Mouse (Mus musculus) ovary, postnatal 10 days (tissue): ENCODE results near the gene Syngr4.

Source experiments
- DNase-seq: peaks from one replicate; pipeline ENCODE4 v3.0.0; 2022; ENCODE audit warnings: low spot score

The Syngr4 gene

GRCm38 (mm10) chr7:45865925-45866910 is 30.3 kb downstream of the Syngr4 start:
- DNase-seq = peak; percentile 87

DNA sequence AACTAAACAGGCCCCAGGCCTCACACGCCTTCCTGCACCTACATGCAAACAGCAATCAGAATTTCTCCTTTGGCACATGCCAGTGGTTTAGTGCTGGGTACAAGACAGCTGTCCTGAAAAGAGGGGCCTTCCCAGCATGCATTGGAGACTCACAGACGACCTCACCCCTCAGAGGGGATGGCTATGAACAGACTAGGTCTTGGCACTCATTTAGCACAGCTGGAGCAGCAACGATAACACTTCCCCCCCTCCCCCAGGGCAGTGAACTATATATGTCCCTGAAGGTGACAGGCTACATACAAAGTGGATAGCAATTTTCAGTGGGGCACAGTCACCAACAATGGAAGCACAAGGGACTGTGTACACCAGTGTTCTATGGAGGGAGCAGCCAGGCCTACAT is 32.1 kb downstream of the Syngr4 start:
- DNase-seq = no peak

DNA sequence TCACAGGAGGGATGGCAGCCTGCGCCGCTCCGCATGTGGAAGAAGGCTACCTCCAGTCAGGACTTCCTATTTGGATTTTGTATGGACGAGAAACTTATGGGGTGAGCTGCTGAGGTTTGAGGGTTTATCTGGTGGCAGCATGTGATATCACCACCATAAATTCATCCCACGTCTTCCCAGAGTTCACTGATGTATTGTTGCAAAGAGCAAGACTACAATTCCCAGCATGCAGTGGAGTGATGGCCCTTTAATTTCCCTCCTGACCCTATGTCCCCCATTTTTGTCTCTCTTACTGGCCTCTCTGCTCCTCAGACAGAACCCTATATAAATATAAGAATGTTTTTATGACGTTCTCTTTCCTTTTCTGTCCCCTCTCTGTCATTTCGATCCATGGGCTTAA is 33.7 kb downstream of the Syngr4 start:
- no peak for DNase-seq

GRCm38 (mm10) chr7:45859008-45859407 is 37.5 kb downstream of the Syngr4 start:
- no peak for DNase-seq

DNA sequence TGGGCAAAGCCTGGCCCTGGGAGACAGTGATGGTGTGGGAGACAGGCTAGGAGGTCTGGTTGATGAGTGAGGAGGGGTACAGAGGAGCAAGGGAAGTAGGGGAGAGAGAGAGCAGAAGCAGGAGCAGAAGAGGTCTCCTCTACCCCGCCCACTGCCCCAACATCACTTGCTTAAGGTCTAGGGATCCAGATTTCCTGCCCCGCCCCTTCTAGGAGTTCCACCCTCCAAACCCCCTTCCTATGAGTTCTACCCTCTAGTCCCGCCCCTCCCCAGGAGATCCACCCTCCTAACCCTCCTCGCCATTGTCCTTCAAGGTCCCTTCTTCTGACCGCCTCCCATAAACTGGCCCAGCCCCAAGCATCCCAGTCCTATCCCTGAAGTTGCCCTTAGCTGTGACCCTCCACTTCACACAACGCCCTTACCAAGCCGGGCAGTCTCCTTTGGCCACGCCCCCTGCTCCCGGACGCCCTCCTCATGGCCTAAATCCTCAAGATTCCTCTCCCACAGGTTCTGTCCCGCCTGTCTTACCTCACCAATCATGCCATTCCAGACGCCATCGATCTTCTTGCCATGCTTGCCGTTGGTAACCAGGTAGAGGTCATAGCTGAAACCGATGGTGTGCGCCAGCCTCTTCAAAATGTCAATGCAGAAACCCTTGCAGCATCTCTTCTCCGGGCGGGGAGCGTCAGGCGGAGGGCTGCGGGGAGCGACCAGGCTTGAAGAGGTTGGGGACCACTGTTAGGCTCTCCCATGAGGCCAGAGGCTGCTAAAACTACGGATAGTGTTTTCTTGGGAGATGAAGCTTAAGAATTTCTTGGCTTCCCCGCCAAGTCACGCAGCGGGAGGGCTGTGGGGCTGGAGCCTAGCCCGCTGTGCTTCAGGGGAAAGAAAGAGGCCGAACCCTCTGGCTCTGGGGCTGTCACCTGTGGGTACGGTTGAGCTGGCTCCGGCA is 39.3 kb downstream of the Syngr4 start:
- DNase-seq = no peak

DNA sequence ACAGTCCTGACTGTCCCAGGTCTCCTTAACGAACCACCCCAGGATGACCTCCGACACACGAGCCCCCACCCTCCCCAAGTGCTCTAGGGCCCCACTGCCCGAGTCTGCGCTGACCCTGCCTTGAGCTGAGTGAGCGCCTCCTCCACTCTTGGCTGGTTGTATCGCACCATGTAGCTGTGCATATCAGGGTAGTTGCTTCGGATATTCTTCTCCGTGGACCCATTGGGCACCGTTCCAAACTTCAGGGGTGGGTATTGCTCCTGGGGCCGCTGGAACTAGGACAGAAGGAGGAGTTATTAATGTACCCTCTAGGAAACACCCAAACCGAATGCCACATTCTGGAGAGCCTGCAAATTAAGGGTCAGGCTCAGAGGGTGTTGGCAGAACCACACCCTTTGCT is 43.4 kb downstream of the Syngr4 start:
- DNase-seq = no peak

DNA sequence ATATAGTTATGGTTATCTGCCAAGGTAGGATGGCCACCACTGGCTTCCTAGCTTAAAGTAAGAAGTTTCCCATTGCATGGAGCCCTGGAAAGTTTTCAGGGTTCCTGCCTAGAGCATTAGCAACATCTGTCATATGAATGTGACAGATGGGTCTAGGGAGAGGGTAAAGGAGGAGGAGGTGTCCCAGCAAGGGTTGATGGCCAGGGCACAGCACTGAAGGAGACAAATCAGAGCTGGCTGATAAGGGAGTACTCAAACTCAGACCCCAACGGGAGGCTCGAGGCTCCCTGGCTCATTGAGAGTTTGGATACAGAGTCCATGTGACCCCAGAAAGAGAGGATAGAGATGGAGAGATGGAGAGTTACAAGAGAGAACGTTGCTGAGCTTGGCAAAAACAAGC is 45.9 kb downstream of the Syngr4 start:
- no peak for DNase-seq

DNA sequence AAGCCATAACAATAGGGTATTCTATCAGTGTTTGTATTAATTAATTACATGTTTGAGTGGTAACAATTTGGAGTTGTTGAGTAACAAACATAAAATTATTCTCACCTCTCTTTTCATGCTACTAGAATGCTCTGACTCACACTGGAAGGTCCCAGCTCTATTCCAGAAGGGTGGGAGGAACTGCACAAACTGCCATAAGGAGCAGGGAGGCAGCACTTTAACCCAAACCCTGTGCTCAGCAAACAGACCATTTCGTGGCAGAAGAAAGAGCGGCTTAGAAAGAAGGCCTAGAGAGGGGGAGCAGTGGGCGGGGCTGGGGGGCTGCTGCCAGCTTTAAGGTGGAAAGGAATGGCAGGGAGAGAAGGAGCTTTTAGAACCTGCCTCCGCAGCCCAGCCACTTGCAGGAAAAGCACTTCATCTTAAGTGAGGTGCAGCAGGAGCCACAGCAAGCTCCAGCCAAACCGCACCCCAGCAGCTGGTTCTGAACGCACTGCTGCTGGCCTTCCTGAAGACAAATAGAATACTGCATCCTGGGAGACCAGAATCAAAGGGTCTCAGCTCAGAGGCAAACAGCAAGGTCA is 48.0 kb downstream of the Syngr4 start:
- no peak for DNase-seq

DNA sequence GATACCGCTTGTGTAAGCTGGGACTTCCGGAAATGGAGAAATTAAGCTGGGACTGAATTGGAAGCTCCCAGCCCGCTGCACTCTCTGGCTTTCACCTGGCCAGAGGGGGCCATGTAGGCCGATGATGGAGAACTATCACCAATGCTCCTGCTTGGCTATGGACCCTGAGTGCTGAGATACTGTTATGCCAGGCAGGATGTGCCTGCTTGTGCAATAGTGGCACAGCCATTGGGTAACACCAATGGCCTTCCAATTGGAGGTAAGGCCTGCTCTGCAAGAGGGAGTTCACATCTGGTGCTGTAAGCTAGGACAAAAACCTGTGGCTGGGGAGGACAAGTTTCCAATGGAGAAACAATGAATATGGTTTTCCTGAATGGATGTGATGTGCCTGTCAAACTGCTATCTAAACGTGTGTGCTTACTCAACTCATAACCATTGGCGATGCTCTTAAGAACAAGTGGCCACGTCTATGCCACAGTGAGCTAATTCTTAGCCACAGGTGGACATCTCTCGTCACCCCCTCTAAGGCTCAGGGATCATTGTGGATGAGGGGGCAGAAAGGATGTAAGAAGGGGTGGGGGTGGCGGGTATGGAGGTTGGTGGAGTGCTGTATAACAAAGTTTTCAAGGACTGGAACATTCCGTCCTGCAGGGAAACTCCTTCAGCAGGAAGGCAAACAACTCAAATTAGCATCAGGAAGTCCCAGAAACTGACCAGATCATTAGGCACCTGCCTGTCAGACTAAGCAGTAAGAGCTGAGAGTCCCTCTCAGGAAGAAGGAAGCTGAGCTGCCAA is 53.4 kb downstream of the Syngr4 start:
- no peak for DNase-seq
